Mouse (Mus musculus) cerebellum, adult 11-12 months (tissue): ENCODE measurements at regions not wholly inside any gene's neighbourhood (a gene's known extent, or its start where the extent isn't known, plus 50 kb on each side); places are given as distances from the start of the nearest gene placed in this dataset.

ENCODE experiments used
- DNase-seq: peaks from one replicate; pipeline ENCODE4 v3.0.0; 2022

DNA sequence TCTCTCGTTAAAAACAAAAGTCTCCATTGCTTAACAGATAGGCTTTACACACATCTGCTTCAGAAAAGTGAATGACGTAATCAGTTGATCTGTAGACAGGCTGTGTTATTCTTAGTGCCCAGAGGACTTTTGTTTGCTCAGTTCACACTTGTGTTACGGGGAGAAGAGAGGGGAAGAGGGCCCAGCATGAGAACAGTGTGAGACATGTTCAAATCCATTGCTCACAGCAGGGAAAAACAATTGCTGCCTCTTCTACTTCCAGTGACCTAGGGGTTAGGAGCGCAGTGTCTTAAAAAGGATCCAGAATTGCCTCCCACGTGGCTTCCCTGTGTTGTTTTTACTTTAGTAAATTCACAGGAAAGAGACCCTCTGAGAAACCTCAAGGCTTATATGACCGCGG lies 243.3 kb upstream of the BC052040 start:
- DNase-seq = no peak

DNA sequence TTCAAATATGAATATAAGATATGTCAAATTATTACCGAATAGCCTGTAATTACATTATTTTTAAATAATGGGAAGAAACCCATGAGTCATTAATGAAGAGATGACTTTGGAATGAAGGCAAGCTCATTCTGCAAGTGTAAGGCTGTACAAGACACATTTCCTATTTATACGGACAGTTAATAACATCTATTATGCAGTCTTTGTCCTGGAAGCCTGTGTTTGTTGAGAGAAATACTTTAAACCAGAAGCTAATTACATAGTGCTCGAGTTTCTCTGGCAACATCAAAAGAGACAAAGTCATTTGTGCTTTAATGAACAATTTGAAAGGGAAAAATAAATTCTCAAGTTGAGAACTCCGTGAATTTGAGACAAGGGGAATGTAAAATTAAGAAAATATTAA lies 242.5 kb upstream of the BC052040 start:
- DNase-seq = no peak

DNA sequence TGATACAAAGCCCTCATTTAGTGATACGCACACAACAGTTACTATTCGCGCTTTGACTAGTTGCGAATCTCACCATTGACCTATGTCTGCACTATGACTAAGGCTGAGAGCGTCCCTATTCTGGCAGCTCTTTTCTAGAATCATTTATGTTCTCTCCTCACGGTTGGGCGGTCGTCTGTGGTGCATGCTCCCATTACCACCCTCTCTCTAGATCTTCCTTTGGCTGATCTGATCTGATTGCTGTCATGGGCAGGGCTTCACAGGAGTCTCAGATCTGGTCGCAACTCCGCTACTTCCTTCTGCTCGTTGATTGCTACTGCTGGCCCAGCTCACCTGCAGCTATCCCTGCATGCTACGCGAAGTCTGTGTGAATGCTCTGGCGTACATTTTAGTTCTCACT lies 239.2 kb upstream of the BC052040 start:
- DNase-seq = no peak

DNA sequence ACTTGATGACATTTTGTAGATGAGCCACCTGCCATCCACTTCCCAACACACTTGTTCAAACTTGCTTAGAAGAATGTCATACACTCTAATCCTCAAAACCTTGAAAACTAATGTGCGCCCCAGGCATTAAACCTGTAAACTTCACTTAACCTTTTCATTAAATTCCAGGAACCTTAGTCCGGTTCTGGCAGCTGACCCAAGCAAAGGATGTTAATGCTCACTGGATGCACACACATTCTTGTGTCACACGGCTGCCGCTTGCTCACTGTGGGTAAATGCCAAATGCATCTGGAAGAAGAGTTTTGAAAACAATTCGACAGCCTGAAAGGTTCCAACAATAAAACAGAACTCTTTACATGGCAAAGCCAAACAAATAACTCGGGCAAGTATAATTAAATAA lies 235.0 kb upstream of the BC052040 start:
- no peak for DNase-seq

DNA sequence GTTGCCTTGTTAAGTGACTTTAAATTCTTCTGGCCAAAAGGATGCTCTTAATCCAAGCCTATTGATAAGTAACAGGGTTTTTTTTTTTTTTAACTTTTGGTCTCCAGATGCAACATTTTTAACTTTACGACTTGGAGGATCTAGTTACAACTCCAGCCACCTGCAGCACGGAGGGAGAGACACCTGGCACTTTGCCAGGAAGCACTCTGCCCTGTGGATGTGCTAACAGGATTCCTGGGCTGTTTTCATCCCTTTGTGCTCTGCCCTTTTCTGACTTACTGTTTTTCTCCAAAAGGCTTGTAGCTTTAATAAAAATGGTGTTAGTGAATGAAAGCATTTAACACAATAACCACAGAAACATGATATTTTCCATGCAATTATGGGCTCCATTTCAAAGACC lies 233.3 kb upstream of the BC052040 start:
- no peak for DNase-seq

DNA sequence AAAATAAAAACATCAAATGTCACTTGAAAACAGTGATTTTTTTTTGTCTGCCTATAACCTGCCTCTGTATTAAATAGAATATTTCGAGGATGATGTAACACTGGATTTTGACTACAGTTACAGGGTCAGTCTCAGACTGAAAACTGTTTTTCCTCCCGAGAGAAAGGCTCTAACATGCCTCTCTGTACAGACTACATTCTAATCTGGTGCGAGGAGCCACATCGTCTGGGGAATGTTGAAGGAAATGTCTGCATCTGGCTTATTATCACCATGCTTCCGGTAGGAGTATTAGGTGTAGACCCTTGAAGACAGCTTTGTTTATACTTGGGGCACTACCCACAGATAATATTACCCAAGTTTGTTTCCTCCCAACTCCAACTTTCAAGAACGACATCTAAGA lies 210.4 kb upstream of the BC052040 start:
- no peak for DNase-seq

DNA sequence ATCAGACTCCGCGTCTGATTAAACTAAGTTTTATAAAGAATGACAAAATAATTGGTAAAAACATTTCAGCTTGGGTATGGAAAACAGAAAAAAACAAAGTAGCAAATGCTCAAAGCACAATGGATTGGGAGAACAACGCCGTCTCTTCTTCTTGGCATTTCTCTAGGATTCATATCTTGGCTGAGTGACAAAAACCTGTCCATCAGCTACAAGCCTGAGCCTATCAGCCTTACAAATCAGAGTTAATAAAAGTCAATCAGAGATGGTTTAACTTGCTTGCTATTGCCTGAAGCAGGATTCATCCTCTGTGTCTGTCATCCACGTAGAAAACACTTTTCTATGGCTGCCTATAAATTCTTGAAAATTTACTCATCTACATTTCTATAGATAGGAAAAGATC lies 206.2 kb upstream of the BC052040 start:
- no peak for DNase-seq

DNA sequence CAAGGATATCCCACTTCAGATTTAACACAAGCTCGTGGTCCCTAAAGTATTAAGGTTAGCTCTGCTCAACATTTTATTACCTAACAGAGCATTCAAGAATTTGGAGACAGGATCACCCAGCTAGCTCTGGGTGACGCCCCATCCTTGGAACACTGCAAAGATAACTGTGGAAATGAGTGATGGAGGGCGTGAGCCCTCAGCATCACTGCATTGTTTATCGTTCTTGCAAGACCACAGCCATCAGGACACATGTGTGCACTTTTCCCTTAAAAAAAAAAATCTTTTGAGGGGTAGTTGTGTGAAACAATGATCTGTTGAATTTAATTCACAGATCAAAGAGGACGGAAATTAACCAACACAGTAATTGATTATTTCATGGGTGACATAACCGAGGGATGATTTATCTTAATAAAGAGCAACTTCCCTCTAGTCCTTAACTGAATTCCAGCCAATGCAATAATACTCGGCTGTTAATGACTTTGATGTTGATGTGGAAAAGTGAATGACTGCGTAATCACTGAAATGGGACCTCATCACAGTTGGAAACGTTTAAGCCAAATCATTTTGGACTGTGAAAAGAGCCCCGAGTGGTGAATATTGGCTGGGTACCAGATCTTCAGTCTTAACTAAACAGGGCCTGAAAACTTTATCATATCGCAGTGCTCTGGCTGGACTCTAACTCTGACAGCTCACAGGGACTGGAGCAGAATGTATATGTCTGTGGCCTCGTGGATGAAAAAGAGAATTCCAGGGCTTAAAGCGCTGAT lies 196.9 kb upstream of the BC052040 start:
- DNase-seq = no peak

DNA sequence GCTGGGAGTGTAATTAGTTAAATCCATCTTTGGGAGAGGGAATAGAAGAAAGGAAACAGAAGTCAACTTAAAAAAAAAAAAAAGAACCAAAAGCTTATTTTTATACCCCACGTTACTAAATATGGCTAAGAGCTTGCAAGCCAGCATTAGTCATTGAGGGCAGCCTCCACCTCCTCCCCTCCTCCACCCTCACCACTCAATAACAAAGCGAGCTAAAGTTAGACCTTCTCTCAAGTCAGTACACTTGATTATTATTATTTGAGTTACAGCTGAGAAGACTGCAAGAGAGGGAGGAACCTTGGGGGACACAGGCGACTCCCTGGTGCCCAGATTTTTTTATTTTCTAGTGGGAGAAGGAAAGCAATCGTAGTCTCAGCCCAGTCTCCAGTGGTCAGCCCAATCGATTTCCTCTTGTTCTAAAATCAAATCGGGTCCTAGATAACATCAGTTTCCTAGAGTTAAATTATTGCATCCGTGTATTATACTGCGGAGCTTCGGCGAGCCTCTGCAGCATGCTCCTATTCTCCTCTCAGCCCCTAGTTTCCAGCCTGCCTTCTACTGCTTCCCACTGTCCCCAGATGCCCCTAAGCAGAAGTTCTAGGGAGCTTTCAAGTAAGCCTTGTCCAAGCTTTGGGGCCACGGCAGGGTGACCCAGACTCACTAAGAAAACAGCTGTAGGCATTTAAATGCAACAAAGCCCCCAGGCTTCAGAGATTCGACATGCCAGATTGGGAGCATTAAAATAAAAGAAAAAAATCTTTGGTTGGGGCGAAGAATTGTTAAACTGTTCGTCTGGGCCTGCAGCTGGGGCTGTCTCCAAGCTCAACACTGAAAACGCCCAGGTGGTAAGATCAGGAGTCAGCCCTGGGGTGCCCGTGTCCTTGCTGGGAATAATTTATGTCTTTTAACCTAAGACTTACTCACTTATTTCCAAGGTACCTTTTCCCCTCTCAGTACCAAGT lies 196.0 kb upstream of the BC052040 start:
- DNase-seq = no peak

DNA sequence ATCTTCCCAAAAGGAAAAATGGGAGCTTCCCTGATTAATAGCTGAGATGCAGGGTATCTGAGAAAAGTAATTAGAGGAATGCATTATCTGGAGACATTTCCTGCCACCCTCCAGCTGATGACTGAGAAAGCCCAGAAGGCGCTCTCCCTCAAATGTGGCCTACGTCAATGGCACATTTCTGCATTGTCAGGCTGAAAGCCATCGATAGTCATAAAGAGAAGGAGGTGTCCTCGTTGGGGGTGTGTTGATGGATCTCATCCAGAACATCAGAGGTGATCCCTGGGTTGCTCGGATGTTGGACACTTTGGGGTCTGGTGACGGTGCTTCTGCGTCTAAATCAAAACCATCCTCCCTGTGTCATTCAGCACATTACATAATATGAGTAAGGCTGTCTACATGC lies 189.9 kb upstream of the BC052040 start:
- DNase-seq = no peak

DNA sequence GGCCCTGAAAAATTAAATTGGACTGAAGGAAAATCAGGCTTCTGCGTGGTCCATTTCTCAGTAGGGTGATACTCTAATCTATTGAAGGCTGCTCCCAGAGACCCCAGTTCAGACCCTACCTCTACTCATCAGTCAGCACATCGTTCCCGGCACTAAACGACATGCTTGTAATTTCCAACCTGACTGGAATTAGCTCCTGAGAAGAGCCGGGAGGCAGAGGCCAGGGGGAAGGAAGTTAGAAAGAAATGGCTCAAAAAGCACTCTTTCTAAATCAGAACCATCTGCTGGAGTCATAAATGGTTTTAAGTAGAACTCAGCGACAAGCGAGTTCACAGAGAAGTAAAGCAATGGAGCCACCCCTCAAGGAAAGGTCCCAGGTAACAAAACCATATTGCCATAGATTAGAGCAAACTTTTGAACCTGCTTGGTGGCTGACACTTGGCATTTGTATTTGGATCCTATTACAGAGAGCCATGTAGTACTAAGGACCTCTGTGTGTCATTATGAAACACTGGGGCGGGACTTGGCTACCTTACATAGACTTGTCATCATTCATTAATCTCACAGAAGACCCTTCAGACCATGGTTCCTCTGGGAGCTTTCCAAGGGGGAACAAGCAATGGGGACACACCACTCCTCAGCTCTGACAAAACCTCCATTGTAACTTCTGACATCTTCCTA lies 189.3 kb upstream of the BC052040 start:
- no peak for DNase-seq

DNA sequence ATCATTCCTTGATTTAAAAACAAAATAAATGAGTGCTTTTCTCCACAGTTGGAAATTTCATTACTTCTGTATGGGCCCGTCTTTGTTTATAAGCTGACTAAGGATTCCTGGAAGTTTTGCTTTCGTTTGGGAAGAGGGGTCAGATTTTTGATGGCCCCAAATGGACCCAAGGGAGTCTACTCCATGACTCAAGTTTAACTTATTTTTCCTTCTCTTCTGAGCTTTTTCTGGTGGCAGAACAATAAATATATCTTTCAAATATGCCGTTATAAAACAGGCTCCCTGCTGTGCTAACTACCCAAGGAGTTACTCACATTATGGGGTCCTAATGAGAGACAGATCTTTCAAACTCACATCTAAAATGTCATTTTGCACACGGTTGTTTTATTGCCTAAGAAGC lies 187.4 kb upstream of the BC052040 start:
- no peak for DNase-seq

DNA sequence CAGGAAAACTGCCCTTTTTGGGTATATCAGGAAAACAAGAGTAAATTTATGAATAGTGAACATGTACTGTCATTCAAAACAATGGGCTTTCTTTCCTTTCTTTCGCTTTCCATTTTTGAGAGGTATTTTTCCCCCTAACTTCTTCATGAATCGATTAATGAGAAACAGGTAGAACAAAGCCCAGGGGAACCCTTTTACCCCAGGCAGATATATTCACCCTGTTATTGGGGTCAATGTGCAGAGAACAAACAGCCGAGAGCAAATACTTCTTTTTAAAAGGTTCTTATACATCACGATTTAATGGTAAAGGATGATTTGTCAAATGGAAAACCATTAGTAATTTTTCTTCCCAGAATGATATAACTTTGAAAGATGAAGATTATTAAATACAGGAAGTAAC lies 183.0 kb upstream of the BC052040 start:
- DNase-seq = no peak

DNA sequence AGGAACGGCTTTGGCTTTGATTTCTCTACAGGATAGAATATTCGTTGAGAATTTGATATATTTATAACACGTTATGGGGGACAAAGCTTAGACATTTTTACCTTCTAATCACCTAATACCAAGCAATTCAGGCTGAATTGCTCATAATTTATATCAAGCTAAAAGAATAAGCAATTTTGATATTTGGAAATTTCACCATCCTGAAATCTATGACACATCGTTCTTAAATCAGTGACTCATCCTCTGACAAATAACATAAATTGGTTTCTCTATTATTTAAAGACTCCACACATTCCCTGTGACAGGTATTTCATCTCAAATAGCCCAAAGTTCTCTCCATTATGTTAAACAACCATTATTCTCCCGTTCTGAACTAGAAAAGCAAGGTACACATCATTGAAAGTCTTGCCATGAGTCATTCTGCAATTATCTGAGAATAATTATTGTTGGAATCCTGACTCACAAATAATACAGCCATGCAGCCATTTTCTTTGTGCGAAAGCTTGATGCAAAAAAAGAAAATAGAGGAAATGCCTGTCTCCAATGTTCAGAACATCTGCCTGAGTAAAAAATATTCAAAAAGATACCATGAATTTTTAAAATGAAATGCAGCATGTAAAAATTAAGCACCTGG lies 182.3 kb upstream of the BC052040 start:
- DNase-seq = no peak

DNA sequence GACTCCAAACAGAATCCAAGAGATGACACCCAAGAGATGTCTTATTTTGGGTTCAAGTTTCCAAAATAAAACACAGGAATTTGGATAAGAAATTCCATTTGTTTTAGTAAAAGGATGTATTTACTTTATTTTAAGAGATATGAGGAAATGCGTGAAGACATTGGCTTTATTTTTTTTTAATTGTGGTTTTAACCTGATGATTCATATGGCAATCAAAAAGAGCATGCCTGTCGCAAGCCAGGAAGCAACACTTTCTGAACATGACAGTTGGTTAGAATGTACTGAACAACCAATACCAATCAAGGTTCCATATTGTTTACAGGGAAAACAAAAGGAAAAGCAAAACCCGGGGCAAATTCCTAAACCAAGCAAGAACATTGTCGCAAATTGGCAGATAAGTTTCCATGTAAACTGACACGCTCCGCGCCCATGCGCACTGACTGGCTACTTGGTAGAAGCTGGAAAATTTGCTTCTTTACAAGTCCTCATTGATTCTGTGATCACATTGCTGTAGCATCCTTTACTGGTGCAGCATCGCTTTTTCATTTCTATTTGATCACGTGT lies 181.4 kb upstream of the BC052040 start:
- DNase-seq = no peak

DNA sequence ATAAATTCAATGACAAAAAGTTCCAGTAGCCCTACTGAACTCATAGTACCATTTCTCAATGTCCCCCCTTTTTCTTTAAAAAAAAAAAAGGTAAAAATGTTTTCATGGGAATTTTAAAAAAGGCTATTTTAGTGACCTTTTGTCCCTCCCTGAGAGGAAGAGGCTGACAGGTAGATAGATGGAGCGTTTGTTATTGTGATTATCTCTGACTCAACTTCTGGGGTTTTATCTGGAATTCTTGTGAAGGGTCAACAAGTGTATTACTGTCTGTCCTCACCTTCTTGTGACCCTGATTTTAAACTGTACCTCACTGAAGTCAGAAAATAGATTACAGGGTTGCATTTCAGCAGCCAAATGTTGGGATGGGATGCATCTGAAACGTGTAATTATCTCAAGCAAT lies 179.3 kb upstream of the BC052040 start:
- no peak for DNase-seq

DNA sequence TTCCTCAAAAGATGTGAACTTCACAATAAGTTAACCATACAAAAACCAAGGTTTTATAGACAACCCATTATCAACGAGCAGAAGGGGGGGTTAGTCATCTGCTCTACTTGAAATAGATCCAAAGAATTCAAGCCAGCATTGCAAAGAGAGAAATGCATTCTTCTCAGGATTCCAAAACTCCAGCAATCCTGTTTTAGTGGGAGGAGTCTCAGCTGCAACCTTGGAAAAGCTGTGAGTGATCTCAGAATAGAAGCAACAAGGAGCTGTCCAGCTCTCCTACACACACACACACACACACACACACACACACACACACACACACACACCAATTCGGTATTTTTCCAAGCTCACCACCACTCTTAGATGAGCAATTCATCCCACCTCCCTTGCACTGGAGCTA lies 149.0 kb upstream of the BC052040 start:
- DNase-seq = no peak

DNA sequence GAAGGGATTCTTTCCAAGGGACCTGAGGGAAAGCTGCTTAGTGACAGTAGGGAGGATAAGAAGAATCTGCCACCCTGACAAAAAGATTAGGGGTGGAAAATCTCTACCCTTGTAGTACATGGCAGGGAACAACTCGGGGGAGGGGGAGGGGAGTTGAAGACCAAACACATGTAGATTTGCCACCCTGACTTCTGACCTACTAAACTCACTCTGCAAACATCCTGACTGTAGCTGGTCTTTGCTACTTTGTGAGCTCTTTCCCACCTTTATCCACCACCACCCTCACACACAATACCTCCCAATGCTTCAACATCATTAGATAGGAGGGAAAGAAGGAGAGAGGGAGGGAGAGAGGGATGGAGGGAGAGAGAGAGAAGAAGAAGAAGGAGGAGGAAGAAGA lies 140.4 kb upstream of the BC052040 start:
- DNase-seq = no peak

DNA sequence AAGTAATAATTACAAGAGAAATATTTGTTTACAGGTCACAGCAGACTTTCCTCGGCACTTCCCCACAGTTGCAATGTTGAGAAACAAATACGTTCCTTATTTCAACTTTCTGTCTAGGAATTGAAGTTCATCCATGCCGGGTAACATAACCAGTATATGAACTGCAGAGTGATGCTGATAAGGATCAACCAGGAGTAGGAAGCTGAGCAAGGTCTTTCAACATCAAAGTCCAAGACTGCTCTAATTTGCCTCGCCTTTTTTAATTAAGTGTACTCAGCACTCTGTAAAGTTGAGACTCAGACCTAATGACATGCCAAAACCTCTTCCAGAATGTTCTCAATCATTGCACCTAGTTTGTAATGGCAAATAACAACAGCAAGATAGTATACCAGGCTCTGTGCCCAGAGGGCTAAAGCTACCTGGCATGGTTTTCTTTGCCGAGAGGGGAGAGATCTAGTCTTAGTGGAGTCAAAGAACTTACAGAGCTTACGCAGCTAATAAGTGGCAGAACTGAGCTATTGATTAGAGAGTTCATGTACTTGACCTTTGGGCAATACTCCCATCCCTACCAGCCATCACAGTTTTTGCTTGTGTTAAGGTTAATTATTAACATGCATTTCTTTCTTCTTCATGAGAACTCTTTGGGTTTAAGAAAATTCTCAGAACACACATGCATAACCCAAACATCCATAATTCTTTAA lies 131.6 kb upstream of the BC052040 start:
- no peak for DNase-seq

DNA sequence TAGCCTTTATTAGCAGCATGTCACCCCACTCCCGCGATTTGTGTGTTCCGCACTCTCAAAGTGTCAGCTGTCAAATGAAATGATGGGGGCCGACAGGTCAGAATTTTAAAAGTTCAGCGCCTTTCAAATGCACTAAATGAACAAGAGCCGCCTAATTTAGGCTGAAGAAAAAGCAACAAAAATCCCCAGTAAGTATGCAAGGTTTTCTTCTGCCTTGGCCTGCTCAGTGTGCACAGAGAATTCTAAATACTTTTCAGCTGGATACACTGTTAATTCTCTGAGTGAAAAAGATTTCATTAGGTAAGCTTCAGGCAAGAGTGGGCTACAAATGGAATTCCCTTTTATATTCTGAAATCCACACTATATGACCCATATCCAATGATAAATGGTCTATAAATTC lies 125.9 kb upstream of the BC052040 start:
- no peak for DNase-seq

DNA sequence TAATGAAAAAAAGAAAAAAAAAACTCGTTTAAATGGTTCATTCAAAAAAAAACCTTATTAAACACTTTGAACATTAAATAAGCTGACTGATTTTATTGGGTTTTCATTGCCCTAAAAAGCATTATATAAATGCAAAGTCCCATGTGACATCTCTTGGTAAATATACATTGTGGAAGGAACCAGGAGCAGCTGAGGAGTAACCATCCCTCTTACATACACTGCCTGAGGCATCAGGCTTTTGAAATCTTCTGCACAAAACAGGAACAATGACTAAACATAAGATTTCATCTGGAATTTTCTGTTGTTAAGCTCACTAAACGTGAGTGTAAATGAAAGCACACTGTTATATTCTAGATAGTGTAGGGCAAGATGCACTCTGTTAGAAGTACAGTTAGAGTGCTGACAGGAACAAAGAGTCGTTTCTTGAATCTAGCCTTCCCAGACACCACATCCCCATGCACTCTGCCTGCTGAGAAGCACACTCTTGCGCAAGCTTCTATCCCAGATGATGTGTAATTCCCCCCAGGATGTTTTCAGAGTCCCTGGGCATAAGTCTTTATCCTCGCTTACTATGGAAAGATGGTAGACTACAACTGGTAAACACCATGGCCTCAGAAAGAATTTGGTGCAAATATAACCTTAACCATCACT lies 125.0 kb upstream of the BC052040 start:
- DNase-seq = no peak
